Mouse (Mus musculus) lung, adult 2 months (tissue): ENCODE measurements at regions not wholly inside any gene's neighbourhood (a gene's known extent, or its start where the extent isn't known, plus 50 kb on each side); places are given as distances from the start of the nearest gene placed in this dataset.

Source experiments
- CTCF ChIP-seq: fragments of 200-500 bp; IDR thresholded peaks from 2 replicates; pipeline ENCODE4 v1.5.1; 2011; ENCODE audit warnings: mild to moderate bottlenecking, low read length, control low read depth; ENCODE audit not compliant: insufficient read depth
- POLR2A ChIP-seq: fragments of 200-500 bp; IDR thresholded peaks from 2 replicates; pipeline ENCODE4 v1.6.1; 2011; ENCODE audit warnings: low read depth, mild to moderate bottlenecking, control low read depth, low read length, borderline replicate concordance; ENCODE audit errors: extremely low read depth

GRCm38 (mm10) chr17:63802846-63803245, 60.0 kb upstream of the Fer start:
- TF ChIP-seq CTCF, result no peak
- TF ChIP-seq POLR2A, result no peak
